In the genomic region with DNA sequence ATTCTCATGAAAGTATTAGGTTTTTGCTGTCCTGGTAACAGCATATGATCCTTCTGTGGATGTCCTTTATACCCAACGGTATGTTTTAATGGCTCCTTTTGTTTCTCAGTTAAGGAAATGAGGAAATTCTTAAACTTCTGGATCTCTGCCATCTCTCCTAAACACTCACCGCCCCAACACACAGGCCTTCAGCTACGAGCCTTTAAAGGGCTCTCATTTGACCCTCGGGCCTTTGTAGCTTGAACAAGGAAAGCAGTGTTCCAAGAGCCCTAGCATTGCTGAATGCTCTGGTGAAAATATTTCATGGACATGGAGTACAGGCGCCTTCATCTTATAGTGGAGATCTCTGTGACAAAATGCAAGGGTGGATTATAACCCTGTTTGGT, we compare ENCODE assay signal across 9 mouse cellular contexts. TPM values are rescaled to one million over a fixed set of nuclear protein-coding genes. Genes with fewer than 3 reads are reported as not detected.
DNase-seq lines count a peak whose midpoint lies in the region; ATAC-seq and TF ChIP-seq lines count a peak whose summit lies in the region.
"Had no signal": no experiment of that assay in that cellular context is flagged by ENCODE, and none has a peak within 500 bp of the region (broad histone marks: within the 10 kb centered on the region; RNA-seq: fewer than 3 reads in every experiment).

No protein-coding gene starts in this region.

- peaks cover 16% of the 10 kb centered on the region for H3K36me3 ChIP-seq in kidney, embryonic 14.5 days (ENCODE audit: control insufficient read depth, insufficient read depth, low read length)
- peaks cover 6% of the 10 kb centered on the region; the same call in 1 of the 2 replicates for H3K36me3 ChIP-seq in midbrain, embryonic 13.5 days

- H3K4me2 ChIP-seq in kidney, embryonic 14.5 days (replicated peaks; ENCODE audit: low read depth, low read length), result no peak overlapping the region
- no peak overlapping the region for H3K4me2 ChIP-seq in midbrain, embryonic 13.5 days (replicated peaks)

- no peaks in the 10 kb centered on the region for H3K27me3 ChIP-seq in kidney, embryonic 14.5 days (ENCODE audit: control insufficient read depth, insufficient read depth, low read length)
- no peaks in the 10 kb centered on the region for H3K27me3 ChIP-seq in midbrain, embryonic 13.5 days
- H3K27me3 ChIP-seq: Patski had no signal

- 45% methylated on average over 5 of the region's 5 CpGs for WGBS in kidney, embryonic 14.5 days
- WGBS in midbrain, embryonic 13.5 days, result 41% methylated on average over 5 of the region's 5 CpGs

- peak overlapping the region; percentile 20; the same call in 1 of the 2 replicates for H3K27ac ChIP-seq in kidney, embryonic 14.5 days (ENCODE audit: low read depth, low read length)
- H3K27ac ChIP-seq in midbrain, embryonic 13.5 days, result no peak overlapping the region

- no peak for TF ChIP-seq CTCF in brain, embryonic 14.5 days (IDR thresholded peaks at IDR 0.05; ENCODE audit: borderline replicate concordance, extremely low read depth, insufficient read depth, insufficient read length)

- no peak overlapping the region for H3K4me3 ChIP-seq in kidney, embryonic 14.5 days (ENCODE audit: low read length)
- no peak overlapping the region for H3K4me3 ChIP-seq in midbrain, embryonic 13.5 days (replicated peaks)

- no peak for DNase-seq in kidney, postnatal 10 days
- DNase-seq in brain, embryonic 14.5 days (ENCODE audit: low read depth), result peak; percentile 94
- peak; percentile 57 for DNase-seq in forelimb bud, embryonic 11.5 days (ENCODE audit: low read depth, low spot score)
- no peak for DNase-seq in adrenal gland, postnatal 25 days
- no peak for DNase-seq in cerebellum, postnatal 36 days

- H3K9ac ChIP-seq in kidney, embryonic 14.5 days (ENCODE audit: low read depth, low read length), result no peak overlapping the region
- no peak overlapping the region for H3K9ac ChIP-seq in midbrain, embryonic 13.5 days (replicated peaks)

- H3K9me3 ChIP-seq in kidney, embryonic 14.5 days (ENCODE audit: control insufficient read depth, low read length), result no peaks in the 10 kb centered on the region
- H3K9me3 ChIP-seq in midbrain, embryonic 13.5 days, result no peaks in the 10 kb centered on the region

- H3K4me1 ChIP-seq in kidney, embryonic 14.5 days (ENCODE audit: control insufficient read depth, insufficient read depth, low read length), result peaks cover 14% of the 10 kb centered on the region; the same call in 1 of the 2 replicates
- H3K4me1 ChIP-seq in midbrain, embryonic 13.5 days (replicated peaks), result peaks cover 35% of the 10 kb centered on the region

- peak; percentile 51 for ATAC-seq in kidney, embryonic 14.5 days (ENCODE audit: low FRiP score, low TSS enrichment)
- ATAC-seq in midbrain, embryonic 13.5 days, result peak; percentile 51; the same call in 1 of the 2 replicates
- ATAC-seq in granulocyte monocyte progenitor cell, adult 5-6 weeks (replicated peaks; ENCODE audit: poor library complexity, severe bottlenecking), result no peak
- ATAC-seq: Patski had no signal

- no peak for TF ChIP-seq POLR2A in brain, embryonic 14.5 days (IDR thresholded peaks at IDR 0.05; ENCODE audit: borderline replicate concordance, extremely low read depth, insufficient read depth, insufficient read length, poor library complexity, severe bottlenecking)

RNA-seq across cellular contexts. Expression of a gene that starts 29.8 kb away (rescaled TPM):
- polyA plus RNA-seq in kidney, embryonic 14.5 days (2014; fragmentation: Nextera tagmentation; extraction: Ambion mirVana), result 58.1 and 86.3 TPM in 2 replicates
- polyA plus RNA-seq in brain, embryonic 14.5 days (2012; rRNA removed), result 53.5 and 59.4 TPM in 2 replicates
- polyA plus RNA-seq in midbrain, embryonic 13.5 days (2015; fragmentation: Nextera tagmentation; extraction: Ambion mirVana), result 48.8 and 49.8 TPM in 2 replicates
- total RNA-seq in granulocyte monocyte progenitor cell, adult 5-6 weeks (2014; fragmentation: Nextera tagmentation), result 113 and 131 TPM in 2 replicates
- total RNA-seq in granulocyte monocyte progenitor cell, adult 5-6 weeks (2017), result 118 and 127 TPM in 2 replicates
- total RNA-seq in adrenal gland, postnatal 25 days (2021), result 77.7 and 83.5 TPM in 2 replicates

Comparison
In these comparisons a context has a peak if more than half of its experiments do, and no peak if none do; other contexts are left out.
1. DNase-seq: peak in brain, embryonic 14.5 days (single experiment) and forelimb bud, embryonic 11.5 days (single experiment); none in kidney, postnatal 10 days (single experiment), adrenal gland, postnatal 25 days (single experiment) and cerebellum, postnatal 36 days (0 of 2).